Mouse (Mus musculus) heart, embryonic 14.5 days (tissue): ENCODE measurements at regions not wholly inside any gene's neighbourhood (a gene's known extent, or its start where the extent isn't known, plus 50 kb on each side); places are given as distances from the start of the nearest gene placed in this dataset.

Experiments
- ATAC-seq: fragments of 200-750 bp; cut with Nextera tagmentation; 2 replicates; pipeline ENCODE4 v1.8.0; 2017; ENCODE audit warnings: low read depth, moderate TSS enrichment; ENCODE audit not compliant: insufficient number of reproducible peaks, insufficient read depth, low FRiP score
- H3K27ac ChIP-seq, 2 experiments: fragments of 200-500 bp in 1 of 2; fragments of 300-500 bp in 1 of 2; sonication (generic) in 1 of 2; replicated peaks in 1 of 2; 2 replicates each; pipeline ENCODE4 v1.5.1; 2012 to 2014; ENCODE audit warnings: low read depth in 2 of 2, low read length in 2 of 2, control low read depth in 1 of 2, mild to moderate bottlenecking in 1 of 2, mixed read lengths in 1 of 2; ENCODE audit not compliant: control insufficient read depth in 1 of 2, insufficient read depth in 1 of 2
- H3K27me3 ChIP-seq: fragments of 300-500 bp; sonication (generic); 2 replicates; pipeline ENCODE4 v1.6.1; 2014; ENCODE audit warnings: mild to moderate bottlenecking, low read length, control low read depth; ENCODE audit not compliant: control insufficient read depth, insufficient read depth
- H3K36me3 ChIP-seq: fragments of 300-500 bp; sonication (generic); 2 replicates; pipeline ENCODE4 v1.6.1; 2014; ENCODE audit warnings: mild to moderate bottlenecking, control low read depth, low read length, mixed read lengths; ENCODE audit not compliant: control insufficient read depth, insufficient read depth
- H3K4me1 ChIP-seq, 2 experiments: fragments of 200-500 bp in 1 of 2; fragments of 300-500 bp in 1 of 2; sonication (generic) in 1 of 2; 2 replicates each; pipeline ENCODE4 v1.6.1; 2012 to 2014; ENCODE audit warnings: low read length in 2 of 2, control low read depth in 1 of 2, mixed read lengths in 1 of 2; ENCODE audit not compliant: control insufficient read depth in 2 of 2, insufficient read depth in 2 of 2
- H3K4me2 ChIP-seq: fragments of 300-500 bp; sonication (generic); 2 replicates; pipeline ENCODE4 v1.6.1; 2014; ENCODE audit warnings: mild to moderate bottlenecking, low read length
- H3K4me3 ChIP-seq, 2 experiments: fragments of 200-500 bp in 1 of 2; fragments of 300-500 bp in 1 of 2; sonication (generic) in 1 of 2; 2 replicates each; pipeline ENCODE4 v1.5.1; 2012 to 2014; ENCODE audit warnings: low read length in 2 of 2, mild to moderate bottlenecking in 2 of 2, control low read depth in 1 of 2, low read depth in 1 of 2, moderate library complexity in 1 of 2; ENCODE audit not compliant: control insufficient read depth in 1 of 2, insufficient read depth in 1 of 2
- H3K9ac ChIP-seq: fragments of 300-500 bp; sonication (generic); 2 replicates; pipeline ENCODE4 v1.6.1; 2014; ENCODE audit warnings: mild to moderate bottlenecking, low read length
- H3K9me3 ChIP-seq: fragments of 300-500 bp; sonication (generic); 2 replicates; pipeline ENCODE4 v1.6.1; 2016; ENCODE audit warnings: low read length, control low read depth; ENCODE audit not compliant: control insufficient read depth
- WGBS: fragments of 180-500 bp; shearing (Covaris S2); extraction: QIAGEN DNeasy Blood & Tissue Kit; methylation state at CpG from one replicate; pipeline ENCODE4 v1.1.7; 2014; 5-methylcytosine and 5-hydroxymethylcytosine counted together

GRCm38 (mm10) chr11:18747361-18747760 lies 271.4 kb downstream of the Meis1 start:
- Histone ChIP-seq H3K27ac (no peak overlapping the region), H3K27me3 (no peaks in the 10 kb centered on the region), H3K4me2 (no peak overlapping the region), H3K36me3 (no peaks in the 10 kb centered on the region), H3K9me3 (no peaks in the 10 kb centered on the region), H3K9ac (no peak overlapping the region), H3K4me1 (peaks cover 0 to 10% of the 10 kb centered on the region in 2 experiments; a peak in 3 of 4 replicates), H3K4me3 (no peak overlapping the region)
- 83% methylated on average over 9 of the region's 9 CpGs for WGBS
- no peak for ATAC-seq

GRCm38 (mm10) chr11:18746486-18746885 lies 272.3 kb downstream of the Meis1 start:
- Histone ChIP-seq H3K9me3 (no peaks in the 10 kb centered on the region), H3K9ac (no peak overlapping the region), H3K4me3 (no peak overlapping the region), H3K27ac (no peak overlapping the region), H3K36me3 (no peaks in the 10 kb centered on the region), H3K27me3 (no peaks in the 10 kb centered on the region), H3K4me1 (peaks cover 0 to 7% of the 10 kb centered on the region in 2 experiments; a peak in 3 of 4 replicates), H3K4me2 (no peak overlapping the region)
- no peak for ATAC-seq
- WGBS = 86% methylated on average over 5 of the region's 5 CpGs

- no peak overlapping the region for H3K27ac ChIP-seq
- no peak overlapping the region for H3K4me3 ChIP-seq
- ATAC-seq = no peak
- H3K4me1 ChIP-seq = peaks cover 0 to 4% of the 10 kb centered on the region in 2 experiments; a peak in 1 of 4 replicates
- H3K9me3 ChIP-seq = no peaks in the 10 kb centered on the region
- no peaks in the 10 kb centered on the region for H3K27me3 ChIP-seq
- no peak overlapping the region for H3K4me2 ChIP-seq
- H3K9ac ChIP-seq = no peak overlapping the region
- 48% methylated on average over 10 of the region's 10 CpGs for WGBS
- H3K36me3 ChIP-seq = no peaks in the 10 kb centered on the region
These were observed 272.9 kb downstream of the Meis1 start for GRCm38 (mm10) chr11:18745840-18746239.

- WGBS = 86% methylated on average over 4 of the region's 4 CpGs
- H3K36me3 ChIP-seq = no peaks in the 10 kb centered on the region
- H3K4me1 ChIP-seq = no peaks in the 10 kb centered on the region
- no peak overlapping the region for H3K27ac ChIP-seq
- H3K4me2 ChIP-seq = no peak overlapping the region
- H3K9me3 ChIP-seq = no peaks in the 10 kb centered on the region
- no peak for ATAC-seq
- no peak overlapping the region for H3K4me3 ChIP-seq
- H3K9ac ChIP-seq = no peak overlapping the region
- H3K27me3 ChIP-seq = no peaks in the 10 kb centered on the region
These were observed 283.7 kb downstream of the Meis1 start for GRCm38 (mm10) chr11:18734904-18735664.

- H3K4me2 ChIP-seq = no peak overlapping the region
- no peak for ATAC-seq
- 62% methylated on average over 1 of the region's 1 CpGs for WGBS
- H3K27me3 ChIP-seq = no peaks in the 10 kb centered on the region
- no peak overlapping the region for H3K27ac ChIP-seq
- no peaks in the 10 kb centered on the region for H3K36me3 ChIP-seq
- H3K9ac ChIP-seq = no peak overlapping the region
- H3K4me3 ChIP-seq = no peak overlapping the region
- H3K4me1 ChIP-seq = no peaks in the 10 kb centered on the region
- H3K9me3 ChIP-seq = no peaks in the 10 kb centered on the region
These were observed 284.7 kb downstream of the Meis1 start for GRCm38 (mm10) chr11:18734075-18734474.

- WGBS = 80% methylated on average over 4 of the region's 4 CpGs
- Histone ChIP-seq H3K27ac (no peak overlapping the region), H3K9me3 (no peaks in the 10 kb centered on the region), H3K36me3 (no peaks in the 10 kb centered on the region), H3K4me2 (no peak overlapping the region), H3K4me1 (no peaks in the 10 kb centered on the region), H3K27me3 (no peaks in the 10 kb centered on the region), H3K4me3 (no peak overlapping the region), H3K9ac (no peak overlapping the region)
- ATAC-seq = no peak
These were observed 289.0 kb downstream of the Meis1 start for GRCm38 (mm10) chr11:18729742-18730141.

GRCm38 (mm10) chr11:18722770-18723169 lies 296.0 kb downstream of the Meis1 start:
- no peak overlapping the region for H3K9ac ChIP-seq
- no peak for ATAC-seq
- WGBS = 86% methylated on average over 8 of the region's 8 CpGs
- no peaks in the 10 kb centered on the region for H3K4me1 ChIP-seq
- H3K36me3 ChIP-seq = no peaks in the 10 kb centered on the region
- no peak overlapping the region for H3K27ac ChIP-seq
- H3K4me3 ChIP-seq = no peak overlapping the region
- no peaks in the 10 kb centered on the region for H3K9me3 ChIP-seq
- no peak overlapping the region for H3K4me2 ChIP-seq
- no peaks in the 10 kb centered on the region for H3K27me3 ChIP-seq

GRCm38 (mm10) chr11:18715851-18716126 lies 303.0 kb downstream of the Meis1 start:
- Histone ChIP-seq H3K9ac (no peak overlapping the region), H3K36me3 (no peaks in the 10 kb centered on the region), H3K27ac (no peak overlapping the region), H3K27me3 (no peaks in the 10 kb centered on the region), H3K9me3 (no peaks in the 10 kb centered on the region), H3K4me3 (no peak overlapping the region), H3K4me2 (no peak overlapping the region), H3K4me1 (no peaks in the 10 kb centered on the region)
- WGBS = 69% methylated on average over 1 of the region's 1 CpGs
- ATAC-seq = no peak
